Mouse (Mus musculus) liver, embryonic 11.5 days (tissue): ENCODE measurements around the gene Gm813. TPM values are rescaled to one million over a fixed set of nuclear protein-coding genes. Genes with fewer than 3 reads are reported as not detected.
"Not testable (repeated sequence)": the region's sequence is repeated elsewhere in the genome, so short reads cannot be mapped to it uniquely, and the experiment has no call there.

Experiments
- ATAC-seq: fragments of 200-750 bp; cut with Nextera tagmentation; replicated peaks from 2 replicates; pipeline ENCODE4 v1.8.0; 2017; ENCODE audit warnings: moderate number of reproducible peaks, mild to moderate bottlenecking, moderate TSS enrichment, moderate library complexity; ENCODE audit not compliant: low FRiP score
- DNase-seq: peaks from one replicate; pipeline ENCODE4 v3.0.0-alpha.2; 2017; ENCODE audit warnings: low spot score
- H3K27ac ChIP-seq: fragments of 300-500 bp; sonication (generic); 2 replicates; pipeline ENCODE4 v1.5.1; 2014; ENCODE audit warnings: mild to moderate bottlenecking, low read depth, low read length, control low read depth
- H3K27me3 ChIP-seq: fragments of 300-500 bp; sonication (generic); replicated peaks from 2 replicates; pipeline ENCODE4 v1.6.1; 2014; ENCODE audit warnings: low read length, mixed read lengths; ENCODE audit not compliant: control insufficient read depth, insufficient read depth
- H3K36me3 ChIP-seq: fragments of 300-500 bp; sonication (generic); 2 replicates; pipeline ENCODE4 v1.6.1; 2014; ENCODE audit warnings: mild to moderate bottlenecking, low read length, moderate library complexity, mixed read lengths; ENCODE audit not compliant: control insufficient read depth, insufficient read depth
- H3K4me1 ChIP-seq: fragments of 300-500 bp; sonication (generic); replicated peaks from 2 replicates; pipeline ENCODE4 v1.6.1; 2014; ENCODE audit warnings: low read length, mixed read lengths; ENCODE audit not compliant: control insufficient read depth, insufficient read depth
- H3K4me2 ChIP-seq: fragments of 300-500 bp; sonication (generic); 2 replicates; pipeline ENCODE4 v1.6.1; 2014; ENCODE audit warnings: mild to moderate bottlenecking, control low read depth, moderate library complexity
- H3K4me3 ChIP-seq: fragments of 300-500 bp; sonication (generic); 2 replicates; pipeline ENCODE4 v1.5.1; 2014; ENCODE audit warnings: low read depth, low read length, control low read depth
- H3K9ac ChIP-seq: fragments of 300-500 bp; sonication (generic); 2 replicates; pipeline ENCODE4 v1.6.1; 2014; ENCODE audit warnings: low read depth, low read length, control low read depth
- H3K9me3 ChIP-seq: fragments of 300-500 bp; sonication (generic); 2 replicates; pipeline ENCODE4 v1.6.1; 2016; ENCODE audit warnings: low read length, inconsistent platforms, mixed read lengths; ENCODE audit not compliant: control insufficient read depth
- WGBS: fragments of 180-500 bp; shearing (Covaris S2); extraction: QIAGEN DNeasy Blood & Tissue Kit; methylation state at CpG from one replicate; pipeline ENCODE4 v1.1.7; 2014; 5-methylcytosine and 5-hydroxymethylcytosine counted together
- polyA plus RNA-seq: library from polyadenylated mRNA; unstranded; fragments of >200 nt; fragmentation: Nextera tagmentation; extraction: Ambion mirVana; gene quantifications from 2 replicates; pipeline ENCODE4 v1.2.1, GENCODE M21; 2014

The Gm813 gene
- not detected in 2 replicates for polyA plus RNA-seq

DNA sequence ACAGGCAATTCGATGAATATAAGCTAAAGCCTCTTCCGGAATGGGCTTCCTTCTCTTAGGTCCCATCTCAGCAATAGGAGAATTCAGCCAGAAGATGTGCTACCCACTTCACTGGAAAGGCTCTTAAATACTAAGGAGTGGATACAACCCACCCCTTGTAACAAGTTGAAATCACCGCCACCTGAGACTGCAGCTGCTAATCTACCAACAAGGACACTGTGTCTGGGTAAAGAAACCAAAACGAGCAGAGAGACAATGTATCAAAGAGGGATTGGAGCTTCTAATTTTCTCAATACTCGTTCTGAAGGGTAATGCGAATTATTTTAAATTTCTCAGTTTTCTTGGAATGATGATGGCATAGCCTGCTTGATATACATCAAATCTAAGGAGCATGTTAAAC, at the start of gene Gm813:
Gene Gm813, minus strand, starts transcription at position 101 of the 400 bp plus-strand sequence.
- no peaks in the 10 kb centered on the region for H3K4me1 ChIP-seq
- H3K4me2 ChIP-seq = no peak within 1 kb of the TSS
- 84% methylated on average over 6 of the region's 6 CpGs for WGBS
- no peaks in the 10 kb centered on the region for H3K9me3 ChIP-seq
- DNase-seq = no peak
- no peaks in the 10 kb centered on the region for H3K36me3 ChIP-seq
- no peak for ATAC-seq
- H3K9ac ChIP-seq = no peak within 1 kb of the TSS
- H3K27ac ChIP-seq = no peak within 1 kb of the TSS
- H3K27me3 ChIP-seq = no peaks in the 10 kb centered on the region
- H3K4me3 ChIP-seq = no peak within 1 kb of the TSS

DNA sequence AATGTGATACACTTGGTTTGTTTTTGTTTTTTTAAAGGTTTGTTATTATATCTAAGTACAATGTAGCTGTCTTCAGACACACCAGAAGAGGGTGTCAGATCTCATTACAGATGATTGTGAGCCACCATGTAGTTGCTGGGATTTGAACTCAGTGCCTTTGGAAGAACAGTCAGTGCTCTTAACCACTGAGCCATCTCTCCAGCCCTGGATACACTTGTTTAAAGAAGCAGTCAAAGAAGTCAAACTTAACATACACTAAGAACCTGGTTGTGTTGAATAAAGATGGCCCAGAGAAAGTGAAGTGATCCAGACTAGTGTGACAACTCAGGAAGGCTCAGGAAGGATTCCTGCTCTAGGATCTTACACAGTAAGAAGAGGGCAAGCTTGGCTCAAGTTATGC, 48.4 kb upstream of the Gm813 start:
- H3K9ac ChIP-seq, H3K36me3 ChIP-seq, H3K4me2 ChIP-seq, H3K9me3 ChIP-seq, H3K27me3 ChIP-seq, H3K27ac ChIP-seq, ATAC-seq, DNase-seq, H3K4me3 ChIP-seq: not testable (repeated sequence)
- peaks cover 36% of the 10 kb centered on the region for H3K4me1 ChIP-seq

DNA sequence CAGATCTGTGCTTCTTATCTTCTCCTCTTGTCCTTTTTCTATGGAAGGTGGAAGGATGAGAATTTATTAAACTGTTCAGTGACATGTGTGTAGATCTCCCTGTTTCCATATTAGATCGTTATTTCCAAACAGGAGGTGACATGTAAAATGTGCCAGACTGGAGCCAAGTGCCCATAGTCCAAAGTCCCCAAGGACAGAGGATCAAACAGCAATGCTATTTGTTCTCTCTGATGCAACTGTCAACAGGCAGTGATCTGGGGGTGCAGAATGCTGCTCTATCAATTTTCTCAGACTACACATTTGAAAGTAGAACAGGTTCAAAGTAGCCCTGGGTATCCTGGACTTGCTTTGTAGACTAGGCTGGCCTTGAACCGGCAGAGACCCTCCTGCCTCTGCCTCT, 47.0 kb upstream of the Gm813 start:
- H3K4me3 ChIP-seq = no peak overlapping the region
- no peak overlapping the region for H3K4me2 ChIP-seq
- H3K9ac ChIP-seq = no peak overlapping the region
- H3K27ac ChIP-seq = no peak overlapping the region; the same call in 1 of the 2 replicates
- no peaks in the 10 kb centered on the region for H3K36me3 ChIP-seq
- H3K4me1 ChIP-seq = peaks cover 31% of the 10 kb centered on the region
- H3K27me3 ChIP-seq = no peaks in the 10 kb centered on the region
- no peak for ATAC-seq
- H3K9me3 ChIP-seq = no peaks in the 10 kb centered on the region
- 85% methylated on average over 2 of the region's 2 CpGs for WGBS
- DNase-seq = no peak

- Histone ChIP-seq H3K27ac (peak overlapping the region; percentile 81), H3K9ac (no peak overlapping the region), H3K27me3 (no peaks in the 10 kb centered on the region), H3K36me3 (no peaks in the 10 kb centered on the region), H3K4me3 (no peak overlapping the region), H3K4me2 (no peak overlapping the region), H3K4me1 (peaks cover 28% of the 10 kb centered on the region), H3K9me3 (no peaks in the 10 kb centered on the region)
- no peak for ATAC-seq
- no peak for DNase-seq
- 62% methylated on average over 5 of the region's 5 CpGs for WGBS
Measured at GRCm38 (mm10) chr16:58663021-58663420, 46.2 kb upstream of the Gm813 start.

DNA sequence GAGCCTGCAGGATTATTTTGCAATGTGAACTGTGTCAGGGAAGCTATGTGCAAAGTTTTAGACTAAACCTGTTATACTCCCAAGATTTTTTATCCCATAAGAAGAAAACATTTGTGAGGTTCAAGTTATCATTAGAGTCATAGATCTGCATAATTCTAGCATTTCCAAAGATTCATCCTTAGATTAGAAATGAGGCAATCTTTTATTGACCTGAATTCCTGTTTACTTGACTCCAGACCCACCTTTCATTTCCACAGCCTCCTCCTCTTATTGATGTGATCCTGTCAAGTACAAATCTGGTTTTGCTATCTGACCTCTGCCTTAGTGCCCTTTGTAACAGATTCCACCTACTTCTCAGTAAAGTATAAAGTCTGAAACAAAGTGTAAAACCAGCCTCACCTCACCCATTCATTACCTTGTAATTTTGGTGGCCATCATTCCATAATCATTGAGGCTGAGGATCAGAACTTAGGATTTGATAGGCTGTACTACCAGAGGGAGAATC, 45.6 kb upstream of the Gm813 start:
- H3K9ac ChIP-seq = peak overlapping the region; percentile 44; the same call in 1 of the 2 replicates
- H3K4me1 ChIP-seq = peaks cover 21% of the 10 kb centered on the region
- ATAC-seq = no peak
- no peaks in the 10 kb centered on the region for H3K9me3 ChIP-seq
- H3K27ac ChIP-seq = peak overlapping the region; percentile 81
- H3K4me2 ChIP-seq = peak overlapping the region; percentile 53
- no peak for DNase-seq
- H3K36me3 ChIP-seq = no peaks in the 10 kb centered on the region
- no peaks in the 10 kb centered on the region; the same call in 1 of the 2 replicates for H3K27me3 ChIP-seq
- H3K4me3 ChIP-seq = no peak overlapping the region

DNA sequence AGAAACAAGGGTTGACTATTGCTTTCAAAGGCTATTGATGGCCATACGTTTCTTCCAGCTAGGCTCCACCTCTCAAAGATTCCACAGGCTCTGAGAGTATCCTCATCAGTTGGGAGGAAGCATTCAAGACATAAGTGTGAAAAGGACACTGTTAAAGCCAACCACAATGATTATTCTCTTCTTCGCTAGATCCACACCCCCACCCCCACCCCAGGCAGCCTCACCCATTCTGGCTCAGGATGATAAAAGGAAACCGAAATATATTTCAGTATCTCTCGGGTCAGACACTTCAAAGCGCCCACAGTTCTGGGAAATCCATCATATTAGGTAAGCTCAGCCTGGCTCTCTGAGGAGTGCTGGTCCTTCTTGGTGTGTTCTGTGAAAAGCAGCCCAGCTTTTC, 45.0 kb upstream of the Gm813 start:
- H3K4me3 ChIP-seq = no peak overlapping the region
- DNase-seq (no peak), ATAC-seq (peak; percentile 95)
- peak overlapping the region; percentile 53 for H3K4me2 ChIP-seq
- H3K36me3 ChIP-seq = no peaks in the 10 kb centered on the region
- H3K9ac ChIP-seq = peak overlapping the region; percentile 44; the same call in 1 of the 2 replicates
- 30% methylated on average over 5 of the region's 5 CpGs for WGBS
- H3K9me3 ChIP-seq = no peaks in the 10 kb centered on the region
- H3K27me3 ChIP-seq = no peaks in the 10 kb centered on the region; the same call in 1 of the 2 replicates
- peak overlapping the region; percentile 90 for H3K27ac ChIP-seq
- H3K4me1 ChIP-seq = peaks cover 21% of the 10 kb centered on the region

DNA sequence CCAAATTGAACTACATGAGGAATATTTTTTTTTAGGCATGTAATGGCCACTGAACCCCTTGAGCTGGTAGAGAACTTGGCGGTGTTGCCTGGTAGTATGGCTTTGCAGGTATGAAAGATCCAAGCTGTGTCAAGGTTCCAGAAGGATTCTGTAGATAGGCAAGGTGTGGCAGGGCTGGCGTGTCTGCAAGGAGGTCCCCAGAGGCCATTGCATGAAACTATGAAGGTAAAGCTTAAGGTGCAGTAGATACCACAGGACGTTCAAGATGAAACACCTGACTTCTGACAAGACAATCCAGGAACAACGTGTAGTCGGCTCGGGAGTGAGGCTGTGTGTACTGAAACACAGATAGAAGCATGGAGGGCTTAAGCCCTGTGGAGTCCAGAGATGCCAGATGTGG, 41.9 kb upstream of the Gm813 start:
- ATAC-seq (no peak), DNase-seq (no peak)
- no peaks in the 10 kb centered on the region for H3K9me3 ChIP-seq
- no peak overlapping the region for H3K27ac ChIP-seq
- 73% methylated on average over 6 of the region's 6 CpGs for WGBS
- no peaks in the 10 kb centered on the region for H3K36me3 ChIP-seq
- H3K4me3 ChIP-seq = no peak overlapping the region
- no peak overlapping the region for H3K4me2 ChIP-seq
- no peaks in the 10 kb centered on the region; the same call in 1 of the 2 replicates for H3K27me3 ChIP-seq
- no peak overlapping the region for H3K9ac ChIP-seq
- peaks cover 21% of the 10 kb centered on the region for H3K4me1 ChIP-seq

DNA sequence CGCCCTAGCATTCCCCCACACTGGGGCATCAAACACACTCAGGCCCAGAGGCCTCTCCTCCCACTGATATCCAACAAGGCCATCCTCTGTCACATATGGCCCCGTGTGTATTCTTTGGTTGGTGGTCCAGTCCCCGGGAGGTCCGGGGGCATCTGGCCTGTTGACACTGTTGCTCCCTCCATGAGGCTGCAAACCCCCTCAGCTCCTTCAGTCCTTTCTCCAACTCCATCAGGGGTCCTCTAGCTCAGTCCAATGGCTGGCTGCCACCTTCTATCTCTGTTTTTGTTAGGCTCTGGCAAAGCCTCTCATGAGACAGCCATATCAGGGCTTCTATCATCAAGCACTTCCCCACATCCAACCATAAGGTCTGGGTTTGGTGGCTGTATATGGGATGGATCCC, 39.7 kb upstream of the Gm813 start:
- Histone ChIP-seq H3K36me3 (no peaks in the 10 kb centered on the region), H3K4me3 (no peak overlapping the region), H3K27me3 (no peaks in the 10 kb centered on the region; the same call in 1 of the 2 replicates), H3K9me3 (no peaks in the 10 kb centered on the region), H3K9ac (no peak overlapping the region), H3K4me1 (peaks cover 8% of the 10 kb centered on the region), H3K4me2 (no peak overlapping the region), H3K27ac (no peak overlapping the region)
- ATAC-seq (no peak), DNase-seq (no peak)
- WGBS = 89% methylated on average over 4 of the region's 4 CpGs

DNA sequence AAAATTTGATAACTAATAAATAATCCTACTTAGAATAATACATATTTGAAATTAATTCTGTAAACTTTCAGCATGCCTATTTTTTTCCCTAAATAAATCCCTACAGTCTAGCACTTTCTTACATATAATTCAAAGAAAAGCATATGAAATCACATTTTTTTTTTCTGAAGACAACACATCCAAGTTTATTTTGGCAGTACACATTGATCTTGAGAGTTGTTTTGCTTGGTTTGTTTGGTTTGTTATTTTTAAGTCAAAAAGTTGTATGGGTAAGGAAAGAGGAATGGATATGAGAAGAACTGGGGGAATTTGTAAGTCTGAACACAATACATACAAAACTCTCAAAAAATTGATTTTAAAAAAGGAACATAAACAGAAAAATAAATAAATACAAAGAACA, 39.0 kb upstream of the Gm813 start:
- H3K9ac ChIP-seq = no peak overlapping the region
- ATAC-seq (no peak), DNase-seq (no peak)
- no peaks in the 10 kb centered on the region for H3K36me3 ChIP-seq
- H3K9me3 ChIP-seq = no peaks in the 10 kb centered on the region
- no peak overlapping the region for H3K27ac ChIP-seq
- H3K4me1 ChIP-seq = peaks cover 4% of the 10 kb centered on the region; the same call in 1 of the 2 replicates
- H3K4me2 ChIP-seq = no peak overlapping the region
- no peak overlapping the region for H3K4me3 ChIP-seq
- no peaks in the 10 kb centered on the region; the same call in 1 of the 2 replicates for H3K27me3 ChIP-seq
